Mouse (Mus musculus) MEL (cell line): ENCODE results near the gene Slc13a3. TPM values are rescaled to one million over a fixed set of nuclear protein-coding genes. Genes with fewer than 3 reads are reported as not detected.

Experiments used
- DNase-seq: peaks from one replicate; pipeline ENCODE4 v3.0.0; 2011; ENCODE audit warnings: low read depth, low spot score
- H3K27ac ChIP-seq: 2 replicates; pipeline ENCODE4 v1.5.1; 2012; ENCODE audit warnings: low read depth, mild to moderate bottlenecking, control low read depth, low read length, moderate library complexity; ENCODE audit not compliant: control insufficient read depth
- H3K27me3 ChIP-seq, 2 experiments: fragments of 150-350 bp in 1 of 2; sonication (generic) in 1 of 2; 2 replicates each; pipeline ENCODE4 v1.6.1; 2012; ENCODE audit warnings: low read length in 2 of 2, mild to moderate bottlenecking in 2 of 2, improper control_type of control experiment in 1 of 2, moderate library complexity in 1 of 2; ENCODE audit not compliant: insufficient read depth in 2 of 2, control insufficient read depth in 1 of 2
- H3K36me3 ChIP-seq, 2 experiments: 2 replicates each; pipeline ENCODE4 v1.6.1; 2012 to 2014; ENCODE audit warnings: low read length in 2 of 2, improper control_type of control experiment in 1 of 2, inconsistent platforms in 1 of 2, mild to moderate bottlenecking in 1 of 2; ENCODE audit not compliant: insufficient read depth in 2 of 2, control insufficient read depth in 1 of 2
- H3K4me1 ChIP-seq, 2 experiments: fragments of 150-350 bp in 1 of 2; sonication (generic) in 1 of 2; 2 replicates each; pipeline ENCODE4 v1.6.1; 2012; ENCODE audit warnings: low read length in 2 of 2, improper control_type of control experiment in 1 of 2, mild to moderate bottlenecking in 1 of 2; ENCODE audit not compliant: insufficient read depth in 2 of 2, control insufficient read depth in 1 of 2
- H3K4me3 ChIP-seq, 2 experiments: fragments of 150-350 bp in 1 of 2; sonication (generic) in 1 of 2; 2 replicates each; pipeline ENCODE4 v1.5.1; 2012; ENCODE audit warnings: low read depth in 2 of 2, low read length in 2 of 2, mild to moderate bottlenecking in 2 of 2, moderate library complexity in 2 of 2, control low read depth in 1 of 2, improper control_type of control experiment in 1 of 2; ENCODE audit not compliant: control insufficient read depth in 1 of 2, insufficient read depth in 1 of 2
- H3K79me2 ChIP-seq: 2 replicates; pipeline ENCODE4 v1.6.1; 2012; ENCODE audit warnings: mild to moderate bottlenecking, low read length, moderate library complexity; ENCODE audit not compliant: control insufficient read depth, poor library complexity, insufficient read depth
- H3K9ac ChIP-seq: 2 replicates; pipeline ENCODE4 v1.6.1; 2012; ENCODE audit warnings: low read depth, mild to moderate bottlenecking, control low read depth, low read length, moderate library complexity; ENCODE audit not compliant: control insufficient read depth, poor library complexity, severe bottlenecking
- H3K9me3 ChIP-seq: fragments of 150-350 bp; sonication (generic); replicated peaks from 2 replicates; pipeline ENCODE4 v1.6.1; 2012; ENCODE audit warnings: mild to moderate bottlenecking, low read length, improper control_type of control experiment, moderate library complexity; ENCODE audit not compliant: insufficient read depth
- CHD1 ChIP-seq: IDR thresholded peaks from 2 replicates; pipeline ENCODE4 v1.6.1; 2012; ENCODE audit warnings: low read depth, mild to moderate bottlenecking, inconsistent platforms, low read length, improper control_type of control experiment
- E2F4 ChIP-seq: IDR thresholded peaks from 2 replicates; pipeline ENCODE4 v1.6.1; 2011; ENCODE audit warnings: low read depth, low read length, improper control_type of control experiment, borderline replicate concordance
- ELF1 ChIP-seq: IDR thresholded peaks from 2 replicates; pipeline ENCODE4 v1.6.1; 2014; ENCODE audit warnings: low read depth, mild to moderate bottlenecking, inconsistent platforms, low read length, improper control_type of control experiment, moderate library complexity
- EP300 ChIP-seq, 2 experiments: IDR thresholded peaks; 2 replicates each; pipeline ENCODE4 v1.6.1; 2011; ENCODE audit warnings: improper control_type of control experiment in 2 of 2, low read length in 2 of 2, low read depth in 1 of 2, mild to moderate bottlenecking in 1 of 2
- GABPA ChIP-seq: IDR thresholded peaks from 2 replicates; pipeline ENCODE4 v1.6.1; 2012; ENCODE audit warnings: low read depth, mild to moderate bottlenecking, inconsistent platforms, low read length, improper control_type of control experiment, moderate library complexity
- GATA1 ChIP-seq: IDR thresholded peaks from 2 replicates; pipeline ENCODE4 v1.6.1; 2011; ENCODE audit warnings: low read depth, low read length, improper control_type of control experiment
- HCFC1 ChIP-seq: IDR thresholded peaks from 2 replicates; pipeline ENCODE4 v1.6.1; 2012; ENCODE audit warnings: low read depth, mild to moderate bottlenecking, inconsistent platforms, low read length, improper control_type of control experiment, moderate library complexity
- MAFK ChIP-seq: IDR thresholded peaks from 2 replicates; pipeline ENCODE4 v1.6.1; 2011; ENCODE audit warnings: low read depth, mild to moderate bottlenecking, low read length, improper control_type of control experiment, borderline replicate concordance
- MAX ChIP-seq: IDR thresholded peaks from 2 replicates; pipeline ENCODE4 v1.6.1; 2011; ENCODE audit warnings: low read length, improper control_type of control experiment
- MAZ ChIP-seq: IDR thresholded peaks from 2 replicates; pipeline ENCODE4 v1.6.1; 2012; ENCODE audit warnings: low read depth, mild to moderate bottlenecking, inconsistent platforms, low read length, improper control_type of control experiment
- MYC ChIP-seq: IDR thresholded peaks from 2 replicates; pipeline ENCODE4 v1.6.1; 2011; ENCODE audit warnings: low read depth, mild to moderate bottlenecking, low read length, improper control_type of control experiment, moderate library complexity
- NELFE ChIP-seq: IDR thresholded peaks from 2 replicates; pipeline ENCODE4 v1.6.1; 2011; ENCODE audit warnings: low read depth, low read length, improper control_type of control experiment
- POLR2A ChIP-seq, 2 experiments: IDR thresholded peaks; 2 replicates each; pipeline ENCODE4 v1.6.1; 2011 to 2012; ENCODE audit warnings: low read length in 2 of 2, mild to moderate bottlenecking in 2 of 2, control low read depth in 1 of 2, improper control_type of control experiment in 1 of 2, low read depth in 1 of 2, moderate library complexity in 1 of 2; ENCODE audit not compliant: control insufficient read depth in 1 of 2, insufficient read depth in 1 of 2, poor library complexity in 1 of 2
- POLR2AphosphoS2 ChIP-seq: IDR thresholded peaks from 2 replicates; pipeline ENCODE4 v1.6.1; 2011; ENCODE audit warnings: low read length, improper control_type of control experiment
- POLR2AphosphoS5 ChIP-seq: IDR thresholded peaks from 2 replicates; pipeline ENCODE4 v1.6.1; 2012; ENCODE audit warnings: low read depth, borderline replicate concordance, mild to moderate bottlenecking, inconsistent platforms, low read length, moderate library complexity, mixed read lengths
- RAD21 ChIP-seq: IDR thresholded peaks from 2 replicates; pipeline ENCODE4 v1.6.1; 2011; ENCODE audit warnings: mild to moderate bottlenecking, low read depth, low read length, improper control_type of control experiment
- RCOR1 ChIP-seq: IDR thresholded peaks from 2 replicates; pipeline ENCODE4 v1.6.1; 2012; ENCODE audit warnings: low read depth, mild to moderate bottlenecking, inconsistent platforms, low read length, improper control_type of control experiment
- SMC3 ChIP-seq: IDR thresholded peaks from 2 replicates; pipeline ENCODE4 v1.6.1; 2011; ENCODE audit warnings: low read depth, low read length, improper control_type of control experiment
- TBP ChIP-seq: IDR thresholded peaks from 2 replicates; pipeline ENCODE4 v1.8.0; 2011; ENCODE audit warnings: low read depth, low read length, improper control_type of control experiment
- UBTF ChIP-seq: IDR thresholded peaks from 2 replicates; pipeline ENCODE4 v1.6.1; 2012; ENCODE audit warnings: low read depth, mild to moderate bottlenecking, inconsistent platforms, low read length, improper control_type of control experiment, moderate library complexity, borderline replicate concordance; ENCODE audit not compliant: insufficient read depth
- ZKSCAN1 ChIP-seq: IDR thresholded peaks from 2 replicates; pipeline ENCODE4 v1.6.1; 2012; ENCODE audit warnings: low read depth, mild to moderate bottlenecking, inconsistent platforms, low read length, improper control_type of control experiment, moderate library complexity
- ZNF384 ChIP-seq: IDR thresholded peaks from 2 replicates; pipeline ENCODE4 v1.6.1; 2012; ENCODE audit warnings: low read depth, mild to moderate bottlenecking, inconsistent platforms, low read length, improper control_type of control experiment
- polyA plus RNA-seq, 2 experiments: library from polyadenylated mRNA; stranded (reverse) in 1 of 2; unstranded in 1 of 2; fragments of >175 nt in 1 of 2; fragments of >200 nt in 1 of 2; gene quantifications; 2 replicates each; pipeline versions ENCODE4 v1.2.1 to v1.2.4; 2012; ENCODE audit warnings: low replicate concordance in 2 of 2, low read depth in 1 of 2; ENCODE audit not compliant: insufficient read length in 2 of 2, insufficient read depth in 1 of 2, missing spikeins in 1 of 2
- total RNA-seq: library from RNA; depleted of rRNA; stranded (reverse); fragments of 300-350 nt; gene quantifications from 2 replicates; pipeline ENCODE4 v1.2.3, GENCODE M21; 2012

The Slc13a3 gene
- total and polyA plus RNA-seq, 3 experiments: not detected

DNA sequence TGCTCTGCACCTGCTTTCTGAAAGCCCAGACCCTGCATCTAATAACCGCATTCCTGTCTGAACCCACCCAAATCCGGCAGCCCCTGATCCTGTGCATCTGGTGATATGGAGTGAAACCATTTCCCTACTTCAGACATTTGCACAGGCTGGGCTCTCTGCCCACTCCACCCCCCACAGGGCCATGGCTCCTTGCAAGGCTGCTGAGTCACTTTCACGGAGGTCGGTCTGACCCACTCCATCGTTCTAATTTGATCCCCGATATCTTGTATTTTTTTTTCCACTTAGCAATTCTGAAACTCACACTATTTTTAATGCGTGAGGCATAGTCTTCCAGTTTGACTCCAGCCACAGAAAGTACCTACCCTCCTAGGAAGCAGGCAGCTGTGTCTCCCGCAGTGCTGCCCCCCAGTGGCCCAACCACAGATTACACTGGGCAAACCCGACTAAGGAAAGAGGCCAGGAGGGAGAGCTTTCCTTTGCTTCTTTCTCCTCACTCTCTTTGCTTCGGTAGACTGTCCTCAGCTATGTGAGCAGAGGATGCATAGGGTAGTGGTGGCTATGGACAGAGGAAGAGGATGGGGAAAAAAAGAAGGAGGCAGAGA, 65.2 kb downstream of the Slc13a3 start (continued):
- TF ChIP-seq EP300 (IDR thresholded peaks at IDR 0.05; ENCODE audit: low read depth in 1 of 2, low read length in 2 of 2): no peak
- TF ChIP-seq GABPA: peak; percentile 52; the same call in 1 of the 2 replicates
- TF ChIP-seq RAD21: peak; percentile 60
- no peak for TF ChIP-seq POLR2A (IDR thresholded peaks at IDR 0.05; ENCODE audit: control insufficient read depth in 1 of 2, insufficient read depth in 1 of 2, low read depth in 1 of 2, low read length in 2 of 2, poor library complexity in 1 of 2)
- TF ChIP-seq, all 39 proteins: peak for 7

- TF ChIP-seq MAFK (no peak), TBP (no peak), EP300 (IDR thresholded peaks at IDR 0.05; ENCODE audit: low read depth in 1 of 2, low read length in 2 of 2) (no peak), SMC3 (no peak)
- TF ChIP-seq, all 39 proteins: peak for 0
- no peaks in the 10 kb centered on the region for H3K9me3 ChIP-seq
- no peaks in the 10 kb centered on the region; a peak in 1 of 4 replicates for H3K4me1 ChIP-seq
- H3K27ac ChIP-seq: no peak overlapping the region
- H3K27me3 ChIP-seq: no peaks in the 10 kb centered on the region
- no peak overlapping the region for H3K9ac ChIP-seq
- no peaks in the 10 kb centered on the region for H3K79me2 ChIP-seq
- peaks cover 0 to 3% of the 10 kb centered on the region in 2 experiments; a peak in 2 of 4 replicates for H3K36me3 ChIP-seq
- H3K4me3 ChIP-seq: no peak overlapping the region
- no peak for DNase-seq
These were observed 67.7 kb downstream of the Slc13a3 start for GRCm38 (mm10) chr2:165405351-165405750.

GRCm38 (mm10) chr2:165404951-165405350, 68.1 kb downstream of the Slc13a3 start:
- no peak overlapping the region for H3K27ac ChIP-seq
- TF ChIP-seq ELF1 (no peak), ZKSCAN1 (no peak), GABPA (no peak), E2F4 (no peak), UBTF (no peak), ZNF384 (no peak), MAZ (no peak), CHD1 (no peak), POLR2AphosphoS5 (no peak), RCOR1 (no peak), GATA1 (no peak), MYC (no peak), HCFC1 (no peak), MAX (no peak), RAD21 (no peak), EP300 (IDR thresholded peaks at IDR 0.05; ENCODE audit: low read depth in 1 of 2, low read length in 2 of 2) (no peak), POLR2A (IDR thresholded peaks at IDR 0.05; ENCODE audit: control insufficient read depth in 1 of 2, insufficient read depth in 1 of 2, low read depth in 1 of 2, low read length in 2 of 2, poor library complexity in 1 of 2) (no peak), POLR2AphosphoS2 (no peak), NELFE (no peak)
- DNase-seq: no peak
- no peak overlapping the region for H3K4me3 ChIP-seq
- H3K9ac ChIP-seq: no peak overlapping the region
- H3K27me3 ChIP-seq: no peaks in the 10 kb centered on the region
- no peaks in the 10 kb centered on the region; a peak in 1 of 4 replicates for H3K4me1 ChIP-seq
- no peaks in the 10 kb centered on the region for H3K9me3 ChIP-seq
- H3K79me2 ChIP-seq: no peaks in the 10 kb centered on the region
- peaks cover 0 to 3% of the 10 kb centered on the region in 2 experiments; a peak in 2 of 4 replicates for H3K36me3 ChIP-seq
